Mouse (Mus musculus) lung, postnatal 0 days (tissue): Measurements from ENCODE around the gene Ift52.

Experiments
- CTCF ChIP-seq: IDR thresholded peaks from 2 replicates; pipeline ENCODE4 v1.5.1; 2016; ENCODE audit warnings: antibody characterized with exemption, mild to moderate bottlenecking
- EP300 ChIP-seq: IDR thresholded peaks from 2 replicates; pipeline ENCODE4 v1.6.1; 2016; ENCODE audit warnings: antibody characterized with exemption, mild to moderate bottlenecking, control low read depth

- TF ChIP-seq CTCF (no peak), EP300 (no peak)
These were observed 25.6 kb upstream of the Ift52 start for GRCm38 (mm10) chr2:162991394-162992083.
